Mouse (Mus musculus) layer of hippocampus, adult 9-11 months (tissue): ENCODE results near the gene Adcyap1r1.

Experiments
- DNase-seq: peaks from one replicate; pipeline ENCODE4 v3.0.0; 2022

Adcyap1r1 gene

GRCm38 (mm10) chr6:55504797-55505488, 53.2 kb downstream of the Adcyap1r1 start:
- DNase-seq, result peak; percentile 71

GRCm38 (mm10) chr6:55506519-55506918, 54.7 kb downstream of the Adcyap1r1 start:
- DNase-seq, result no peak

- DNase-seq, result no peak
Measured at GRCm38 (mm10) chr6:55509130-55509870, 57.5 kb downstream of the Adcyap1r1 start.

- DNase-seq, result peak; percentile 74
Measured at GRCm38 (mm10) chr6:55511212-55512065, 59.7 kb downstream of the Adcyap1r1 start.

- DNase-seq, result no peak
Measured at GRCm38 (mm10) chr6:55512066-55512703, 60.4 kb downstream of the Adcyap1r1 start.

- DNase-seq, result no peak
Measured at GRCm38 (mm10) chr6:55513477-55513876, 61.7 kb downstream of the Adcyap1r1 start.

- DNase-seq, result peak; percentile 71
Measured at GRCm38 (mm10) chr6:55519605-55520201, 67.9 kb downstream of the Adcyap1r1 start.

GRCm38 (mm10) chr6:55520237-55521095, 68.7 kb downstream of the Adcyap1r1 start:
- peak; percentile 58 for DNase-seq

GRCm38 (mm10) chr6:55536469-55536868, 84.7 kb downstream of the Adcyap1r1 start:
- no peak for DNase-seq

- peak; percentile 29 for DNase-seq
Measured at GRCm38 (mm10) chr6:55539196-55539595, 87.4 kb downstream of the Adcyap1r1 start.

- no peak for DNase-seq
Measured at GRCm38 (mm10) chr6:55542359-55542758, 90.6 kb downstream of the Adcyap1r1 start.

- peak; percentile 29 for DNase-seq
Measured at GRCm38 (mm10) chr6:55543345-55543744, 91.6 kb downstream of the Adcyap1r1 start.

GRCm38 (mm10) chr6:55549211-55549610, 97.4 kb downstream of the Adcyap1r1 start:
- DNase-seq, result peak; percentile 28

- peak; percentile 46 for DNase-seq
Measured at GRCm38 (mm10) chr6:55550926-55551325, 99.1 kb downstream of the Adcyap1r1 start.
